Mouse (Mus musculus): Measurements from ENCODE around the gene Sarnp. TPM values are rescaled to one million over a fixed set of nuclear protein-coding genes. Genes with fewer than 3 reads are reported as not detected.

The Sarnp gene
- 208 and 213 TPM in 2 replicates for polyA plus RNA-seq (2015; fragmentation: Nextera tagmentation; extraction: Ambion mirVana)

DNA sequence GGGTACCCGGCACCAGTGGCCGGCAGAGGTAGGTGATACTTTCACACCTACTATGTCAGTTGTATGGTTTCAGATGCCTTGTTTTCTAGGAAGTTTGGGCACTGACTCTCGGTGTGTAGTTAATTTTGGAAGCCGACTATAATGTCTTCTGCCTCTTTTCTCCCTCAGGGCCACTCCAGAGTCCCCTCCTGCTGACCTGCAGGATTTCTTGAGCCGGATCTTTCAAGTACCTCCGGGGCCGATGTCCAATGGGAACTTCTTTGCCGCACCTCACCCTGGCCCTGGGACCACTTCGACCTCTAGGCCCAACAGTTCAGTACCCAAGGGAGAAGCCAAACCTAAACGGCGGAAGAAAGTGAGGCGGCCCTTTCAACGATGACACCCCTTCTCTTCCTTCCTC is at the start of gene Sarnp:
Gene Sarnp (plus strand): TSS at position 301 of the 400 bp plus-strand sequence.
- no peaks in the 10 kb centered on the region for H3K27me3 ChIP-seq
- peaks cover 68% of the 10 kb centered on the region for H3K36me3 ChIP-seq
- ATAC-seq (replicated peaks; ENCODE audit: low FRiP score) = no peak
- H3K4me2 ChIP-seq = no peak within 1 kb of the TSS
- H3K9me3 ChIP-seq (replicated peaks) = no peaks in the 10 kb centered on the region
- 85% methylated on average over 13 of the region's 13 CpGs for WGBS
- H3K4me3 ChIP-seq (replicated peaks) = no peak within 1 kb of the TSS
- H3K4me1 ChIP-seq = peaks cover 7% of the 10 kb centered on the region
- H3K9ac ChIP-seq = no peak within 1 kb of the TSS
- no peak within 1 kb of the TSS for H3K27ac ChIP-seq

DNA sequence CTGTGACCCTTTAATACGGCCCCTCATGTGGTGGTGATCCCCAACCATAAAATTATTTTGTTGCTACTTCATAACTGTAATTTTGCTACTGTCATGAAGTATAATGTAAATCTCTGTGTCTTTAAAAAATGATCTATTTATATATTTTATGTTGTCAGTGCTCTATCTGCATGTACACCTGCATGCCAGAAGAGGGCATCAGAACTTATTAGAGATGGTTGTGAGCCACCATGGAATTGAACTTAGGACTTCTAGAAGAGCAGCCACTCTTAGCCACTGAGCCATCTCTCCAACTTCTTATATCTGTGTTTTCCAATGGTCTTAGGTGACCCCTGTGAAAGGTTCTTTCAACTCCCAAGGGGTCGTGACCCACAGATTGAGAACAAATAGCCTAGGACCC is 44.2 kb upstream of the Sarnp start:
- Histone ChIP-seq H3K4me2 (no peak overlapping the region), H3K27me3 (no peaks in the 10 kb centered on the region), H3K9ac (no peak overlapping the region), H3K4me3 (replicated peaks) (no peak overlapping the region), H3K27ac (no peak overlapping the region), H3K9me3 (replicated peaks) (no peaks in the 10 kb centered on the region), H3K36me3 (peaks cover 4% of the 10 kb centered on the region), H3K4me1 (no peaks in the 10 kb centered on the region)
- ATAC-seq (replicated peaks; ENCODE audit: low FRiP score) = no peak
- 80% methylated on average over 2 of the region's 2 CpGs for WGBS

DNA sequence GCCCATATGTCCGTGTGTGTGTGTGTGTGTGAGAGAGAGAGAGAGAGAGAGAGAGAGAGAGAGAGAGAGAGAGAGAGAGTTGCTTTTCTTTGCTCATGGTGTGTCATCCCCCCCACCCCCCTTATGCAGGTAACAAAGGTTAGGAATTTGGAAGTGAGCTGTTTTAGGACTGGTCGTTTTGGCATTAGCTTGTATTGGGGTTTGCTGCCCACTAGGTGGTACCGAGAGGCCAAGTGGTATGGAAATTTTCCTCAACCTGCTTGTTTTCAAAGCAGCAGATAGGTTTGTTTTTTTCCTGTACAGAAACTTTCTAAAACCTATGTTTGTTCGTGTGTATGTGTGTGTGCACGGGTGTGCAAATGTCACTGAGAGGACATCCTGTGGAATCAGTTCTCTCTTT is 43.4 kb upstream of the Sarnp start:
- Histone ChIP-seq H3K9me3 (replicated peaks) (no peaks in the 10 kb centered on the region), H3K27me3 (no peaks in the 10 kb centered on the region), H3K4me1 (no peaks in the 10 kb centered on the region; the same call in 1 of the 2 replicates), H3K27ac (no peak overlapping the region), H3K4me2 (no peak overlapping the region), H3K9ac (no peak overlapping the region), H3K4me3 (replicated peaks) (no peak overlapping the region), H3K36me3 (no peaks in the 10 kb centered on the region)
- ATAC-seq (replicated peaks; ENCODE audit: low FRiP score) = no peak
- WGBS = 36% methylated on average over 5 of the region's 5 CpGs

DNA sequence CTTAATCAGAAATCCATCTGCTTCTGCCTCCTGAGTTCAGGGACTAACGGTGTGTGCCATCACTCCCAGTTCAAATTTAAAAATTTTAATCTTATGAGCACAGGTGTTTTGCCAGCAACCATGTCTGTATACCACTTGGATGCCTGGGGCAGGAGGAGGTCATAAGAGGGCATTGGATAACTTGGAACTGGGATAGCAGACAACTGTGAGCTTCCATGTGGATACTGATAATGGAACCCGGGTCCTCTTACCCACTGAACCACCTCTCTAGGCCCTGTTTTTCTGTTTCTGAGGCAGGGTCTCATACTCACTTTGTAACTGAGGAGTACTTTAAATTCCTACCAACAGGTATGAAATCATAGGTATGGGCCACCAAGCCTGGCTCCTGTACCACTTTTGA is 38.7 kb upstream of the Sarnp start:
- Histone ChIP-seq H3K4me2 (no peak overlapping the region), H3K4me3 (replicated peaks) (no peak overlapping the region), H3K4me1 (peaks cover 4% of the 10 kb centered on the region), H3K9me3 (replicated peaks) (no peaks in the 10 kb centered on the region), H3K27ac (peak overlapping the region; percentile 89), H3K36me3 (no peaks in the 10 kb centered on the region), H3K27me3 (no peaks in the 10 kb centered on the region), H3K9ac (no peak overlapping the region)
- no peak for ATAC-seq (replicated peaks; ENCODE audit: low FRiP score)
- 95% methylated on average over 2 of the region's 2 CpGs for WGBS

DNA sequence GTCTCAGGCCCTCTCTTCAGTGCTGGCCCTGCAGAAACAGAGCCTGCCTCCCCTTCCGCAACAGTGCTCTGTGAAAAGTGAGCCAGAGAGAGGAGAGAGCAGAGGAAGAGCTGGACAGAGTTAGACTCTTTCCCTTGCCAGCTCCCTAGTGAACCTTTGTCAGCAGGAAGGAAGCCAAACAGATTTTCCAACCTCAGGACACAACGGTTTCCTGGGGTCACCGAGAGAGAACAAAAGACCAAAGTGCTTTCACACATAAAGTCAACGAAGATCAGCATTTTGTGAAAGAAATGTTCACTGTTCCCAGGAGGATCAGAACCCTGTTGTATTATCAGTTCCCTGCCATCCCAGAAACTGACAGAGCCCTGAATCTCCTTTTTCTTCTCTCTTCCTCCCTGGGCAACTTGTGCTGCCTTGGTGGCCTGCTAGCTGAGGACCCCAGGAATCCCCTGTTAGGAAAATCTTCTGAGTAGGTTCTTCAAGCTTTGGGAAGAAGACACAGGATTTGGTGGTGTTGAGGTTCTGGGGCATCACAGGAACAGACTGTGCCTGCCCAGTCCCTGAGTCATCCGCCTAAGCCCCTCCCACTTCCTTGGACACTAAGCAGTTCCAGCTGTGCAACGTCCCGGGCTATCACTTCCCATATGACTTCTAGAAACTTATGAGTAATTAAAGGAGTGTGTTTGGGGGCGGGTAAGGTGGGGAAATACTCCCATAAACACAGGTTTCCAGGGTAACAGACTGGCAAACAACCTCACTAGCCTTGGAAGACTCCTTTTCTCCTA is 37.9 kb upstream of the Sarnp start:
- peaks cover 6% of the 10 kb centered on the region for H3K9me3 ChIP-seq (replicated peaks)
- ATAC-seq (replicated peaks; ENCODE audit: low FRiP score) = peak; percentile 92; the same call in 1 of the 2 replicates
- H3K4me2 ChIP-seq = peak overlapping the region; percentile 29
- WGBS = 30% methylated on average over 8 of the region's 8 CpGs
- H3K27ac ChIP-seq = peak overlapping the region; percentile 89
- H3K36me3 ChIP-seq = no peaks in the 10 kb centered on the region
- H3K4me1 ChIP-seq = peaks cover 4% of the 10 kb centered on the region
- no peak overlapping the region for H3K4me3 ChIP-seq (replicated peaks)
- no peaks in the 10 kb centered on the region for H3K27me3 ChIP-seq
- H3K9ac ChIP-seq = no peak overlapping the region

DNA sequence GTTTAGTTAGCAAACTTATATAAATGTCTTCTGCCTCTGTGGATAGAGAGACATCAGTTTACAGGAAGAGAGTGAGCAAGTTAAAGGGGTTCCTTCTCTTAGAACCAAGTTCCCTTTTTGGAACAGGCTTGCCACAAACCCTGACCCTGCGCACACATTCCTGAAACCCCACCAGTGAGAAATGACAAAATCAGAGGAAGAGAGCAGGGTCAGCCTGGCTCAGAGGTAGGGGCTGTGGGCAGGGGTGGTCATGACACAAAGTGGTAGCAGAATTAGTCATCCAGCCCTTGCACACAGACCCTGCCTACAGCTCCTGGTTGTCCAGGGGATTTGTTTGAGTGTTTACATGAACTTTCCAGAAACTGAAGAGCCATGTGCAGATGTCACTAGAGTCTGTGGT is 36.9 kb upstream of the Sarnp start:
- no peak overlapping the region for H3K9ac ChIP-seq
- H3K4me2 ChIP-seq = no peak overlapping the region
- no peak for ATAC-seq (replicated peaks; ENCODE audit: low FRiP score)
- no peak overlapping the region for H3K27ac ChIP-seq
- H3K9me3 ChIP-seq (replicated peaks) = peaks cover 9% of the 10 kb centered on the region
- no peak overlapping the region for H3K4me3 ChIP-seq (replicated peaks)
- WGBS = 90% methylated on average over 1 of the region's 1 CpGs
- H3K36me3 ChIP-seq = no peaks in the 10 kb centered on the region
- no peaks in the 10 kb centered on the region for H3K27me3 ChIP-seq
- H3K4me1 ChIP-seq = peaks cover 4% of the 10 kb centered on the region

DNA sequence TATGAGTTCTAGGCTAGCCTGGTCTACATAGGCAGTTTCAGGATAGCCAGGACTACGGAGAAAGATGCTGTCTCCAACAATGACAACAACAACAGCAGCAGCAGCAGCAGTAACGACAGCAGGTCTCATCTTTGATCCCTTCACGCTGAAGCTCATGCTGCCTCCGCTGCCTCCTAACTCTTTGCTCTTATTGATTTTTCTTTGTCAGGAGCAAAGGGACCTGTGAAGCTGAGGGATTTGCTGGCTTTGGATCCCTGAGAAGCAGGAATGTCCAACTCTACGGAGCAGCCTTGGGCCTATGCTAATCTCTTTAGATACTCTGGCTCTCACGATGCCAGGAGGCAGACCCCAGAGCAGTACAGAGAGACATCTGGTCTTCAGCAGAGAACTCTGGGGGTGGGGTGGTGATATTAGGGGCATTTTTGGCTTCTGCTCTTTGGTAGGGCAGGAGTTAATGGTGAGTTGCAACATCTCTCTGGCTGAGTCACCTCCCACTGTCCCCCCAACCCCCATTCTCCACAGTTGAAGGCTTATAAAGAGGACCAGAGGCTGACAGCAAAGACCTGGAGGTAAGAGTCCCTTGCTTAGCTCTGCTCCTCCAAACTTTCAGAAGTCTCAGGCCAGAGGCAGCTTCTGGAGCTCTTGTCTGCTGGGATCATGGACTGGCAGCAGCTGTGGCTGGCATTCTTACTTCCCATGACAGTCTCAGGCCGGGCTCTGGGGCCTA is 26.6 kb upstream of the Sarnp start, which contains the start of gene Mmp19:
Gene Mmp19 (plus strand): TSS at position 513 of the 727 bp plus-strand sequence.
- Histone ChIP-seq H3K4me3 (replicated peaks) (no peak within 1 kb of the TSS), H3K9ac (no peak within 1 kb of the TSS), H3K27ac (no peak within 1 kb of the TSS), H3K4me1 (no peaks in the 10 kb centered on the region), H3K27me3 (peaks cover 2% of the 10 kb centered on the region; the same call in 1 of the 2 replicates), H3K4me2 (no peak within 1 kb of the TSS), H3K9me3 (replicated peaks) (no peaks in the 10 kb centered on the region), H3K36me3 (no peaks in the 10 kb centered on the region)
- ATAC-seq (replicated peaks; ENCODE audit: low FRiP score) = no peak
- 79% methylated on average over 7 of the region's 7 CpGs for WGBS

DNA sequence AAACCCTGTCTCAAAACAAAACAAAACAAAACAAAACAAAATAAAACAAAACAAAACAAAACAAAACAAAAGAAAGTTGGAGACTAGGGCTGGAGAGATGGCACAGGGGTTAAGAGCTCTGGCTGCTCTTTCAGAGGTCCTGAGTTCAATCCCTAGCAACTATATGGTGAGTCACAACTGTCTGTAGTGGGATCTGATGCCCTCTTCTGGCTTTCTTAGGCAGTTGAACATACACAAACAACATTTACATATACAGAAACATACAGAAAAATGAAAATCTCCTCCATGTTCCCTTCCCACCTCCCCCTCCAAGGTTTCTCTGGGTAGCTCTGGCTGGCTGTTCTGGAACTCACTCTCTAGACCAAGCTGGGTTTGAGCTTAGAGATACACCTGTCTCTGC is 25.1 kb upstream of the Sarnp start:
- no peak for ATAC-seq (replicated peaks; ENCODE audit: low FRiP score)
- Histone ChIP-seq H3K4me1 (no peaks in the 10 kb centered on the region), H3K9ac (no peak overlapping the region), H3K27ac (no peak overlapping the region), H3K4me3 (replicated peaks) (no peak overlapping the region), H3K9me3 (replicated peaks) (no peaks in the 10 kb centered on the region), H3K4me2 (no peak overlapping the region), H3K36me3 (no peaks in the 10 kb centered on the region), H3K27me3 (no peaks in the 10 kb centered on the region)

DNA sequence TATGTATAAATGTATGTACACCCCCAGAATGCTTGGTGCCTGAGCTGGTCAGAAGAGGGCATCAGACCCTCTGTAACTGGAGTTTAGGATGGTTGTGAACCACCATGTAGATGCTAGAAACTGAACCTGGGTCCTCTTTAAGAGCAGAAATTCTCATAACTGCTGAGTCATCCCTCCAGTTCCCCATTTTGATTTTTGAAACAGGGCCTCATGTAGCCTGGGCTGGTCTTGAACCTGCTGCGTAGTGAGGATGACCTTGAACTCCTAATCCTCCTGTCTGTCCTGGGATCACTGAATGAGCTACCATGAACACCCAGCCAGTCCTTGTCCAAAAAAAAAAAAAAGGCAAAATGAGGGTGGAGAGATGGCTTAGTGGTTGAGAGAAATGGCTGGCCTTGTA is 23.9 kb upstream of the Sarnp start:
- H3K27me3 ChIP-seq = no peaks in the 10 kb centered on the region
- H3K9ac ChIP-seq = no peak overlapping the region
- no peak overlapping the region for H3K4me3 ChIP-seq (replicated peaks)
- ATAC-seq (replicated peaks; ENCODE audit: low FRiP score) = no peak
- H3K4me1 ChIP-seq = no peaks in the 10 kb centered on the region
- no peaks in the 10 kb centered on the region for H3K36me3 ChIP-seq
- H3K27ac ChIP-seq = no peak overlapping the region
- H3K9me3 ChIP-seq (replicated peaks) = no peaks in the 10 kb centered on the region
- 94% methylated on average over 1 of the region's 1 CpGs for WGBS
- no peak overlapping the region for H3K4me2 ChIP-seq

DNA sequence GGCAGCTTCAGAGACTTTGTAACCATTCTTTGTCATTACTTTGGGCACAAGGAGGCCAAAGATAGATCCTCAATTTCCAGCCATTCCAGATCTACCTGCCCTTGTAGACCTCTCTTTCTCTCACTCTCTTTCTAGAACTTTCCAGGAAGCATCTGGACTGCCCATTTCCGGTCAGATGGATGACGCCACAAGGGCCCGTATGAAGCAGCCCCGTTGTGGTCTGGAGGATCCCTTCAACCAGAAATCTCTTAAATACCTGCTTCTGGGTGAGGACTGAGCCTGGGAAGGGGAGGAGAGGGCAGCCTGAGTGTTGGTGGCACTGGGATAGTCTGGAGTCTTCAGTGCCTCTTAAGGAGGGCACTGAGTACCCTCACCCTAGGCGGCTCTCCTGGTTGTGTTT is 22.7 kb upstream of the Sarnp start:
- no peaks in the 10 kb centered on the region for H3K27me3 ChIP-seq
- no peaks in the 10 kb centered on the region for H3K4me1 ChIP-seq
- H3K4me2 ChIP-seq = no peak overlapping the region
- no peak for ATAC-seq (replicated peaks; ENCODE audit: low FRiP score)
- H3K36me3 ChIP-seq = peaks cover 5% of the 10 kb centered on the region; the same call in 1 of the 2 replicates
- H3K9ac ChIP-seq = no peak overlapping the region
- H3K9me3 ChIP-seq (replicated peaks) = no peaks in the 10 kb centered on the region
- H3K4me3 ChIP-seq (replicated peaks) = no peak overlapping the region
- WGBS = 90% methylated on average over 5 of the region's 5 CpGs
- H3K27ac ChIP-seq = no peak overlapping the region

DNA sequence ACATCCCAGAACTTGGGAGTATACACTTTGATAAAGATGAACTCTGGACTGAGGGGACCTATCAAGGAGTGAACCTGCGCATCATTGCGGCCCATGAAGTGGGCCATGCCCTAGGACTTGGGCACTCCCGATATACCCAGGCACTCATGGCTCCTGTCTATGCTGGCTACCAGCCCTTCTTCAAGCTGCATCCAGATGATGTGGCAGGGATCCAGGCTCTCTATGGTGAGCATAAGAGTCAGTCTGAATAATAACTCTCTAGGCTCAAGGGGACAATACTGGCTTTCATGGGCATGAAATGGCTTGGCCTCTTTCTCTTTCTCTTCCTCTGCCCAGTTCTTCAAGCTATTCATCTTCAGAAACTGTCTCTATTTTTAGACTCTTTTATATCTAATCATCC is 21.6 kb upstream of the Sarnp start:
- Histone ChIP-seq H3K9me3 (replicated peaks) (no peaks in the 10 kb centered on the region), H3K27me3 (no peaks in the 10 kb centered on the region), H3K4me1 (no peaks in the 10 kb centered on the region), H3K9ac (no peak overlapping the region), H3K4me2 (no peak overlapping the region), H3K36me3 (peaks cover 16% of the 10 kb centered on the region), H3K27ac (no peak overlapping the region), H3K4me3 (replicated peaks) (no peak overlapping the region)
- ATAC-seq (replicated peaks; ENCODE audit: low FRiP score) = no peak
- WGBS = 97% methylated on average over 3 of the region's 3 CpGs

DNA sequence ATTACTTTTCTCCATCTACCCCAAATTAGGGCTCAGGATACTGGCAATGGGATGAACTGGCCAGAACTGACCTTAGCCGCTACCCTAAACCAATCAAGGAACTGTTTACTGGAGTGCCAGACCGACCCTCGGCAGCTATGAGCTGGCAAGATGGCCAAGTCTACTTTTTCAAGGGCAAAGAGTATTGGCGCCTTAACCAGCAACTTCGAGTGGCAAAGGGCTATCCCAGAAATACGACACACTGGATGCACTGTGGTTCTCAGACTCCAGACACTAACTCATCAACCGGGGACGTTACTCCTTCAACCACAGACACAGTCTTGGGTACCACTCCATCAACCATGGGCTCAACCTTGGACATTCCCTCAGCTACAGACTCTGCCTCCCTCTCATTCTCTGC is 18.5 kb upstream of the Sarnp start:
- ATAC-seq (replicated peaks; ENCODE audit: low FRiP score) = no peak
- Histone ChIP-seq H3K36me3 (peaks cover 22% of the 10 kb centered on the region), H3K4me2 (no peak overlapping the region), H3K27me3 (no peaks in the 10 kb centered on the region), H3K9ac (no peak overlapping the region), H3K9me3 (replicated peaks) (no peaks in the 10 kb centered on the region), H3K4me1 (peaks cover 19% of the 10 kb centered on the region), H3K27ac (no peak overlapping the region), H3K4me3 (replicated peaks) (no peak overlapping the region)
- 93% methylated on average over 8 of the region's 8 CpGs for WGBS
